Mouse (Mus musculus): ENCODE measurements at regions not wholly inside any gene's neighbourhood (a gene's known extent, or its start where the extent isn't known, plus 50 kb on each side); places are given as distances from the start of the nearest gene placed in this dataset.
A peak's percentile ranks its signal among the peaks of the same experiment; 100 is the strongest.

GRCm38 (mm10) chrX:11190851-11191250 is 108.2 kb upstream of the H2al1a start:
- H3K4me3 ChIP-seq (ENCODE audit: low read depth, low read length): no peak overlapping the region
- H3K27me3 ChIP-seq (replicated peaks; ENCODE audit: insufficient read depth, low read length): no peaks in the 10 kb centered on the region
- no peak overlapping the region for H3K4me2 ChIP-seq (replicated peaks; ENCODE audit: low read depth, low read length)
- TF ChIP-seq CTCF (IDR thresholded peaks at IDR 0.05) (no peak), EP300 (IDR thresholded peaks at IDR 0.05) (no peak)
- no peaks in the 10 kb centered on the region for H3K36me3 ChIP-seq (ENCODE audit: insufficient read depth, low read length)
- ATAC-seq (no peak), DNase-seq (ENCODE audit: low spot score) (no peak)
- WGBS: 81% methylated on average over 6 of the region's 6 CpGs
- H3K9ac ChIP-seq (replicated peaks; ENCODE audit: low read depth): no peak overlapping the region
- H3K4me1 ChIP-seq (ENCODE audit: insufficient read depth, low read depth, low read length): no peaks in the 10 kb centered on the region
- H3K27ac ChIP-seq (ENCODE audit: low read length): no peak overlapping the region
- H3K9me3 ChIP-seq (ENCODE audit: low read length): no peaks in the 10 kb centered on the region

DNA sequence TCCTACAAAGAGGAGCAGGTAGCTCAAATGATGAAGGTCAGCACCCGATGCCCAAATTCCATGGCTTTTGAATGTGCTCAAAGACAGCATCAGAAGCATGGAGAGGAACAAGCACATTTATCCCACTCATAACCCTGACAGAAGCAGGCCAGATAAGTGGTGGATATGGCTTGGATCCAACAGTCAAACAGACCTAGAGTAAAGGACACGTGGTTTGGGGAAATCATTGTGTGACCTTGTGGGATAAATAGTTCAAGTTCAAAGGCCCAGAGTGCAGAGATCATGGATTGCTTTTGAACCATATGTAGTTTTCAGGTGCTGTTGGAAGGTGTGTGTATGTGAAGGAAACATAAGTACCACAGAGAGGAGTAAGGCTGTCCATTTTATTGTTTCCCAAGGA is 94.9 kb upstream of the H2al1a start:
- no peak for ATAC-seq
- WGBS: 59% methylated on average over 2 of the region's 2 CpGs

GRCm38 (mm10) chrX:11209895-11210294 is 89.2 kb upstream of the H2al1a start:
- Histone ChIP-seq H3K36me3 (ENCODE audit: insufficient read depth, low read length) (no peaks in the 10 kb centered on the region), H3K9ac (replicated peaks; ENCODE audit: low read depth) (no peak overlapping the region), H3K4me2 (replicated peaks; ENCODE audit: low read depth, low read length) (no peak overlapping the region), H3K9me3 (ENCODE audit: low read length) (no peaks in the 10 kb centered on the region), H3K4me3 (ENCODE audit: low read depth, low read length) (no peak overlapping the region), H3K27ac (ENCODE audit: low read length) (no peak overlapping the region), H3K4me1 (ENCODE audit: insufficient read depth, low read depth, low read length) (no peaks in the 10 kb centered on the region), H3K27me3 (replicated peaks; ENCODE audit: insufficient read depth, low read length) (no peaks in the 10 kb centered on the region)
- no peak for TF ChIP-seq CTCF (IDR thresholded peaks at IDR 0.05)
- no peak for TF ChIP-seq EP300 (IDR thresholded peaks at IDR 0.05)
- no peak for DNase-seq (ENCODE audit: low spot score)
- WGBS: 81% methylated on average over 5 of the region's 5 CpGs
- ATAC-seq: no peak

More for the DNA sequence above, 94.9 kb upstream of the H2al1a start:
- no peaks in the 10 kb centered on the region for H3K36me3 ChIP-seq (ENCODE audit: insufficient read depth, low read length)
- no peaks in the 10 kb centered on the region for H3K9me3 ChIP-seq (ENCODE audit: low read length)
- no peak for DNase-seq (ENCODE audit: low spot score)
- no peak overlapping the region for H3K27ac ChIP-seq (ENCODE audit: low read length)
- H3K27me3 ChIP-seq (replicated peaks; ENCODE audit: insufficient read depth, low read length): no peaks in the 10 kb centered on the region
- TF ChIP-seq EP300 (IDR thresholded peaks at IDR 0.05) (no peak), CTCF (IDR thresholded peaks at IDR 0.05) (no peak)
- no peak overlapping the region for H3K9ac ChIP-seq (replicated peaks; ENCODE audit: low read depth)
- no peak overlapping the region for H3K4me2 ChIP-seq (replicated peaks; ENCODE audit: low read depth, low read length)
- no peak overlapping the region for H3K4me3 ChIP-seq (ENCODE audit: low read depth, low read length)
- no peaks in the 10 kb centered on the region for H3K4me1 ChIP-seq (ENCODE audit: insufficient read depth, low read depth, low read length)

DNA sequence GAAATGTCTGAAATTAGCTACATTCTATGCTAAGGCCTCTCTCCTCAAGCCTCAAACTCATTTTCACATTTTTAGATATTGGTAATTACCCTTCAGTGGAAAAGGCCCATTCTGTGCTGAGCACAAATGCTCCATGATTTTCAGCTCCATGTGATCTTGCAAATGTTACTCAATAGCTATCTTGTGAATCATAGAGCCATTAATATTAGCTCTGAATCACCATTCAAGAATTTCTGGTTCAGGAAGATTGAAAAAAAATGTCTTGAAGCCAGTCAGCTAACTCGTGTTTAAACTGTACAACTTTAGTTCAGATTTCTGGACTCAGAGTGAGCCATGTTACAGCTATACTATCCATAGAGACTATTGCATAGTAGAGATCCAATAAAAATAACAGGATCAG is 86.2 kb upstream of the H2al1a start:
- H3K9ac ChIP-seq (replicated peaks; ENCODE audit: low read depth): no peak overlapping the region
- TF ChIP-seq CTCF (IDR thresholded peaks at IDR 0.05) (no peak), EP300 (IDR thresholded peaks at IDR 0.05) (no peak)
- H3K9me3 ChIP-seq (ENCODE audit: low read length): no peaks in the 10 kb centered on the region
- no peak overlapping the region for H3K4me3 ChIP-seq (ENCODE audit: low read depth, low read length)
- H3K27ac ChIP-seq (ENCODE audit: low read length): no peak overlapping the region
- DNase-seq (ENCODE audit: low spot score): peak; percentile 26
- H3K4me1 ChIP-seq (ENCODE audit: insufficient read depth, low read depth, low read length): no peaks in the 10 kb centered on the region
- H3K36me3 ChIP-seq (ENCODE audit: insufficient read depth, low read length): no peaks in the 10 kb centered on the region
- ATAC-seq: no peak
- H3K27me3 ChIP-seq (replicated peaks; ENCODE audit: insufficient read depth, low read length): no peaks in the 10 kb centered on the region
- no peak overlapping the region for H3K4me2 ChIP-seq (replicated peaks; ENCODE audit: low read depth, low read length)
- 34% methylated on average over 1 of the region's 1 CpGs for WGBS

- ATAC-seq (no peak), DNase-seq (ENCODE audit: low spot score) (peak; percentile 37)
- no peaks in the 10 kb centered on the region for H3K4me1 ChIP-seq (ENCODE audit: insufficient read depth, low read depth, low read length)
- H3K9me3 ChIP-seq (ENCODE audit: low read length): no peaks in the 10 kb centered on the region
- H3K27ac ChIP-seq (ENCODE audit: low read length): no peak overlapping the region
- H3K4me2 ChIP-seq (replicated peaks; ENCODE audit: low read depth, low read length): no peak overlapping the region
- no peaks in the 10 kb centered on the region for H3K27me3 ChIP-seq (replicated peaks; ENCODE audit: insufficient read depth, low read length)
- no peak overlapping the region for H3K4me3 ChIP-seq (ENCODE audit: low read depth, low read length)
- TF ChIP-seq CTCF (IDR thresholded peaks at IDR 0.05) (peak; percentile 59), EP300 (IDR thresholded peaks at IDR 0.05) (no peak)
- 62% methylated on average over 3 of the region's 3 CpGs for WGBS
- no peak overlapping the region for H3K9ac ChIP-seq (replicated peaks; ENCODE audit: low read depth)
- no peaks in the 10 kb centered on the region for H3K36me3 ChIP-seq (ENCODE audit: insufficient read depth, low read length)
Measured at GRCm38 (mm10) chrX:11213492-11213891, 85.6 kb upstream of the H2al1a start.

- Histone ChIP-seq H3K36me3 (ENCODE audit: insufficient read depth, low read length) (no peaks in the 10 kb centered on the region), H3K9me3 (ENCODE audit: low read length) (no peaks in the 10 kb centered on the region), H3K4me3 (ENCODE audit: low read depth, low read length) (no peak overlapping the region), H3K4me1 (ENCODE audit: insufficient read depth, low read depth, low read length) (no peaks in the 10 kb centered on the region), H3K27me3 (replicated peaks; ENCODE audit: insufficient read depth, low read length) (no peaks in the 10 kb centered on the region), H3K27ac (ENCODE audit: low read length) (no peak overlapping the region), H3K9ac (replicated peaks; ENCODE audit: low read depth) (no peak overlapping the region), H3K4me2 (replicated peaks; ENCODE audit: low read depth, low read length) (no peak overlapping the region)
- WGBS: 79% methylated on average over 1 of the region's 1 CpGs
- DNase-seq (ENCODE audit: low spot score) (no peak), ATAC-seq (no peak)
- TF ChIP-seq EP300 (IDR thresholded peaks at IDR 0.05): no peak
- no peak for TF ChIP-seq CTCF (IDR thresholded peaks at IDR 0.05)
Measured at GRCm38 (mm10) chrX:11239066-11239465, 60.0 kb upstream of the H2al1a start.

- 88% methylated on average over 3 of the region's 3 CpGs for WGBS
- H3K9ac ChIP-seq (replicated peaks; ENCODE audit: low read depth): no peak overlapping the region
- no peak overlapping the region for H3K4me2 ChIP-seq (replicated peaks; ENCODE audit: low read depth, low read length)
- DNase-seq (ENCODE audit: low spot score) (no peak), ATAC-seq (no peak)
- no peak overlapping the region for H3K4me3 ChIP-seq (ENCODE audit: low read depth, low read length)
- H3K9me3 ChIP-seq (ENCODE audit: low read length): no peaks in the 10 kb centered on the region
- no peak overlapping the region for H3K27ac ChIP-seq (ENCODE audit: low read length)
- TF ChIP-seq EP300 (IDR thresholded peaks at IDR 0.05) (no peak), CTCF (IDR thresholded peaks at IDR 0.05) (no peak)
- H3K27me3 ChIP-seq (replicated peaks; ENCODE audit: insufficient read depth, low read length): no peaks in the 10 kb centered on the region
- no peaks in the 10 kb centered on the region for H3K36me3 ChIP-seq (ENCODE audit: insufficient read depth, low read length)
- H3K4me1 ChIP-seq (ENCODE audit: insufficient read depth, low read depth, low read length): no peaks in the 10 kb centered on the region
Measured at GRCm38 (mm10) chrX:11245576-11245975, 53.5 kb upstream of the H2al1a start.
